Mouse (Mus musculus) cerebellum, adult 2 months (tissue): ENCODE results near the gene Abce1. TPM values are rescaled to one million over a fixed set of nuclear protein-coding genes. Genes with fewer than 3 reads are reported as not detected.

ENCODE experiments used
- DNase-seq, 2 experiments: peaks; one replicate each; pipeline ENCODE4 v3.0.0; 2021
- H3K27ac ChIP-seq: fragments of 200-500 bp; 2 replicates; pipeline ENCODE4 v1.5.1; 2012; ENCODE audit warnings: low read length, control low read depth, inconsistent platforms; ENCODE audit not compliant: insufficient read depth
- H3K27me3 ChIP-seq: fragments of 200-500 bp; 2 replicates; pipeline ENCODE4 v1.6.1; 2012; ENCODE audit warnings: inconsistent platforms, mild to moderate bottlenecking, low read length, moderate library complexity; ENCODE audit not compliant: control insufficient read depth, insufficient read depth
- H3K4me1 ChIP-seq: fragments of 200-500 bp; 2 replicates; pipeline ENCODE4 v1.6.1; 2011; ENCODE audit warnings: low read length; ENCODE audit not compliant: control insufficient read depth, insufficient read depth
- H3K4me3 ChIP-seq: fragments of 200-500 bp; replicated peaks from 2 replicates; pipeline ENCODE3; 2011; ENCODE audit warnings: mild to moderate bottlenecking, low read depth, low read length, control low read depth; ENCODE audit not compliant: insufficient read depth
- CTCF ChIP-seq: fragments of 200-500 bp; IDR thresholded peaks from 2 replicates; pipeline ENCODE4 v1.5.1; 2011; ENCODE audit warnings: low read depth, mild to moderate bottlenecking, control low read depth, low read length, moderate library complexity, borderline replicate concordance; ENCODE audit not compliant: insufficient read depth
- POLR2A ChIP-seq: fragments of 200-500 bp; IDR thresholded peaks from 2 replicates; pipeline ENCODE4 v1.6.1; 2011; ENCODE audit warnings: low read length, control low read depth, borderline replicate concordance; ENCODE audit not compliant: insufficient read depth
- WGBS: fragments of 180-500 bp; shearing (Covaris S2); methylation state at CpG from one replicate; pipeline ENCODE4 v1.1.7; 2018; 5-methylcytosine and 5-hydroxymethylcytosine counted together
- polyA plus RNA-seq: library from polyadenylated mRNA; depleted of rRNA; stranded (reverse); fragments of >200 nt; gene quantifications from 2 replicates; pipeline ENCODE4 v1.2.3, GENCODE M21; 2012; rRNA removed

Abce1 gene
- polyA plus RNA-seq: 47.4 and 47.8 TPM in 2 replicates

DNA sequence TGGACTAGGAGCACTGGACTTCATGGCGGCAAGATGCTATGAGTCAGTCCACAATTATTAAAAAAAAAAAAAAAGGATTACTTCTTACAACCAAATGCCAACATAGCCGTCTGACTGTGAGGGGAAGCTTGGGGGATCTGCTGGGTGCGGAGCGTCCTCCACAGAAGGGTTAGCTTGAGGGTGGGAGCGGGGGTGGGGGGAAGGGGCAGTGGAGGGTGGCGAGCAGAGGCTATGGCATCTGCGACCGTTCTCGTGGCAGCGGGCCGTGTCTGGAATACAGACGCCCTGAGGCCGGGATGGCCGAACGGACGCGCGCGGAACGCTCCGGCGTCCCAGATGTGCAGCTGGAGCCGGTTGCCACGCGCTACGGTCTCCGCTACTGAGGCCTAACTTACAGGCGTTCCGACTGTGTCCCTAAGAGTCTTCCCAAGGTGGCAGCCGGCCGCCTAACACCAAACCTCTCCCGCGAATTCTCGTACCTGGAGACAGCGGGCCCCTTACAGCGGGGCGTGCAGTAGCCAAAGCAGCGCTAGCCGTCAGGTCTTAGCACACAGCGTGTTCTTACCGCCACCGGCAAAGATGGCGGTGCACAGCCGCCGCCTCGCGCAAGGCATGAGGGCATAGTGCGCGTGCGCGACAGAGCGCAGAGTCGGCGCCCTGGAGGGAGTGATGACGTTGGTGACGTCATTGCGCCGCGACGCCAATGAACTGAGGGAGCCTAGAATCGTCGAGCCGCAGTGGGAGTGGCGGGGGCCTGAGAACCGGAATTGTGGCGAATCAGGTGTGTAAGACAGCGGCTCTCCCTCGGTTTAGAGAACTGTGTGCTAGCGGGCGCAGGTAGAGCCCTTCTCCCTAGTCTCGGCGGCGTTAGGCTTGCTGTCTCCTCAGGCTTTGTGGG lies at the start of gene Abce1, which contains the start of gene Anapc10:
Gene Abce1, minus strand, starts transcription at position 677 of the 898 bp plus-strand sequence.
Gene Anapc10, plus strand, starts transcription at position 757 of the 898 bp plus-strand sequence.
- DNase-seq: peak; percentile 97 to 99
- TF ChIP-seq CTCF (no peak), POLR2A (peak; percentile 90)

DNA sequence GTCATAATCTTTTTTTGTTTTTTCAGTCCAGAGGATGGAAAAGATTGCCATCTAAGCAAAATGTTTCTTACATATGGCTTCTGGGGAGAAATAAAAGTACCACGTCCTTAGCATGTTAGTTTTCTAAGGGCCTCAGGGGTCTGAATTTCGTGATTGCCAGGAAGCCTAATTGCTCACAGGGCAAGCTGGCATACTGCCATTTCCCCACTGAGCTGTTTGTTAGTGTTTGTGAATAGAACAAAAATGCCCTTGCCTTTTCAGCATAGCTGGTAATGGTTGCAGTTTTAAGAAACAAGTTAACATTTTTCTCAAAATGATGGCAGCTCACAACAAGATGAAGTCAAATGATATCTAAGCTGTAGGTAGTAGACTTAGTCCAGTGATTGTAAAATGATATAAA lies 38.8 kb upstream of the Abce1 start:
- Histone ChIP-seq H3K4me3 (no peak overlapping the region), H3K4me1 (peaks cover 3% of the 10 kb centered on the region; the same call in 1 of the 2 replicates), H3K27ac (no peak overlapping the region), H3K27me3 (no peaks in the 10 kb centered on the region)
- DNase-seq: peak in 1 of 2 experiments; percentile 31
- WGBS: 9% methylated on average over 2 of the region's 2 CpGs
- TF ChIP-seq POLR2A (no peak), CTCF (no peak)

More for the DNA sequence above, at the start of gene Abce1, which contains the start of gene Anapc10:
- WGBS: under 1% methylated on average over 73 of the region's 73 CpGs
- H3K4me1 ChIP-seq: no peaks in the 10 kb centered on the region
- no peaks in the 10 kb centered on the region for H3K27me3 ChIP-seq
- peak within 1 kb of the TSS; percentile 52; the same call in 1 of the 2 replicates for H3K27ac ChIP-seq
- H3K4me3 ChIP-seq: peak within 1 kb of the TSS; percentile 91

DNA sequence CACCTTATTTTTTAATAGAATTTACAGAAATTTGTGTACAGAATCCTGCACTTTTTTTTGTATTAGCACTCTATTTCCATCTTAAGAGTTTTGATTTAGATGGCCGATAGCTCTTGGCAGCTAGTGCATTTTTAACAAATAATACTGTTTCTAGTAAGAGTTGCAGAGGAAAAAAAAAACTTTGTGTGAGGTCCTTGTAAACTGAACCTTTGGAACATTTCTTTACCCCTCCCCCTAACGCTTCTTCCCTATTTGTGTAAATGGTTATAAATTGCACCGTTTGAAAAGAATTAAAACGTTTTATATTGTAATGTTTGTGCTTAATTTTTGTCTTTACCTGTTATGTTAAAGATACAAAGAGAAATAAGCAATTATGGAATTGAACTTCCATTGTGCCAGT lies 37.1 kb upstream of the Abce1 start:
- DNase-seq: no peak
- WGBS: 68% methylated on average over 4 of the region's 4 CpGs
- Histone ChIP-seq H3K27ac (no peak overlapping the region), H3K27me3 (no peaks in the 10 kb centered on the region), H3K4me1 (peaks cover 3% of the 10 kb centered on the region; the same call in 1 of the 2 replicates), H3K4me3 (no peak overlapping the region)
- TF ChIP-seq POLR2A (no peak), CTCF (no peak)

DNA sequence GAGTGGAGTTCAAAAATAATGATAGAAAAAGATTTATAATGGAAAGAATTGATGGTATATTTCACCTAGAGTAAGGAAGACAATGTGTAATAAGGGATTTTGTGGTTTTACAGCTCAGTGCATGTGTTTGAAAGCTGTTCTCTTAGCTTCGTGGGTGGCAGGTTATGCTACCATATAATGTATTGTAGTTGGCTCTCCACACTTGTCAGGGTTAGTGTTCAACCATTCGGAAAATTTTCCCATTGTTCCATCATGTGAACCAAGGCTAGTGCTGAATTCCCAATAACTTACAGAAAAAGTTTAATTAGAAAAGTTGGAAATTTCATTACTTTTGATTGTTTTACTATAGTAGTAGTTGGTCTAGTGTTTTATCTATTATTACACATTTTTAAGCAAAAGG lies 36.6 kb upstream of the Abce1 start:
- 29% methylated on average over 2 of the region's 2 CpGs for WGBS
- H3K4me1 ChIP-seq: peaks cover 3% of the 10 kb centered on the region; the same call in 1 of the 2 replicates
- TF ChIP-seq CTCF (no peak), POLR2A (no peak)
- DNase-seq: no peak
- no peaks in the 10 kb centered on the region for H3K27me3 ChIP-seq
- H3K27ac ChIP-seq: no peak overlapping the region
- no peak overlapping the region for H3K4me3 ChIP-seq

DNA sequence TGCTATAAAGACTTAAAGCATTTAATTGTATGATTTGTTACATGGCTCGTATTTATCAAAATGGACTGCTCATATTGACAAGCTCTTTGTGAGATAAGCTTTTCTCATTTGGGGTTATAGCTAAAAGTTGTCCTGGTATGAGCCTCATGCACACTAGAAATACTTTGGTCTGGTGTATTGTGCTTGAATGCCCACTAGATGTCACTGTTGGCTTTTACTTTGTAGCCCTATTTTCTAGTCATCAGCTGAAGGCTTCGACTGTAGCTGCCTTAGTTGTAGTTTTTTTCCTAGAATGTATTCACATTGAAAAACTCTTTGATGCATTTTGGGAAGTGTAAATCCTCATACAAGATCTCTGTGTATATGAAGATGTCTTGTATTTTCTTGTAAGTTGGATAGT lies 22.8 kb upstream of the Abce1 start:
- DNase-seq: peak in 1 of 2 experiments; percentile 49
- Histone ChIP-seq H3K27me3 (no peaks in the 10 kb centered on the region), H3K27ac (no peak overlapping the region), H3K4me3 (no peak overlapping the region), H3K4me1 (no peaks in the 10 kb centered on the region)
- WGBS: 4% methylated on average over 2 of the region's 2 CpGs
- TF ChIP-seq POLR2A: no peak
- TF ChIP-seq CTCF: peak; percentile 50; the same call in 1 of the 2 replicates

DNA sequence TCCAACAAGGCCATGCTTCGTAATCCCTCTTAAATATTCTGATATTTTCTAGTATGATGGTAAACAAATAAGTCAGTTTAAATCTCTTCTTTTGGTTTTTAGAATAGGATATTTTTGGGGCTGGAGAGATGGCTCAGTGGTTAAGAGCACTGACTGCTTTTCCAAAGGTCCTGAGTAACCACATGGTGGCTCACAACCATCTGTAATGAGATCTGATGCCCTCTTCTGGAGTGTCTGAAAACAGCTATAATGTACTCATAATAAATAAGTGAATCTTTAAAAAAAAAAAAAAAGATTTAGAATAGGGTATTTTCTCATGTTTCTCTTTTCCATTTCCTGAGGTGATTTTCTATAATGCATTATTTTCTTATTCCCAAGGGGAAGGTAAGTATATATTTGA lies 16.4 kb upstream of the Abce1 start:
- 98% methylated on average over 1 of the region's 1 CpGs for WGBS

DNA sequence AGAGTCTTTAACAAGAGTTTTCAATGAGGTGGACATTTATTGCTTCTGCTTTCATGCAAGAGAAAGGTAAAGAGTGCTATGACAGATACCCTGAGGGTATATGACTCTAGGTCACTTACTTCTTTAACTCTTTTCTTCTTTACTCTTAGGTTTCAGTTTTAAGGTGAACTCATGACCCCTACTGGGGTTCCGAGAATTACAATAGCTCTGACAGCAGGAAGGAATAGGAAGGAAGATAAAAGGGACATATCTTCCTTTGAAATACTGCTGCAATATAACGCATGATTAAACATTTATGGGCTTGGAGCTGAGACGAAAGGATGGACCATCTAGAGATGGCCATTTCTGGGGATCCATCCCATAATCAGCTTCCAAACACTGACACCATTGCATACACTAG lies 13.0 kb upstream of the Abce1 start:
- TF ChIP-seq CTCF (no peak), POLR2A (no peak)
- no peaks in the 10 kb centered on the region for H3K4me1 ChIP-seq
- no peak for DNase-seq
- H3K27me3 ChIP-seq: no peaks in the 10 kb centered on the region
- WGBS: 45% methylated on average over 3 of the region's 3 CpGs
- no peak overlapping the region for H3K4me3 ChIP-seq
- no peak overlapping the region for H3K27ac ChIP-seq

More for the DNA sequence above, 16.4 kb upstream of the Abce1 start:
- Histone ChIP-seq H3K27me3 (no peaks in the 10 kb centered on the region), H3K27ac (no peak overlapping the region), H3K4me1 (no peaks in the 10 kb centered on the region), H3K4me3 (no peak overlapping the region)
- TF ChIP-seq POLR2A (no peak), CTCF (no peak)
- no peak for DNase-seq

DNA sequence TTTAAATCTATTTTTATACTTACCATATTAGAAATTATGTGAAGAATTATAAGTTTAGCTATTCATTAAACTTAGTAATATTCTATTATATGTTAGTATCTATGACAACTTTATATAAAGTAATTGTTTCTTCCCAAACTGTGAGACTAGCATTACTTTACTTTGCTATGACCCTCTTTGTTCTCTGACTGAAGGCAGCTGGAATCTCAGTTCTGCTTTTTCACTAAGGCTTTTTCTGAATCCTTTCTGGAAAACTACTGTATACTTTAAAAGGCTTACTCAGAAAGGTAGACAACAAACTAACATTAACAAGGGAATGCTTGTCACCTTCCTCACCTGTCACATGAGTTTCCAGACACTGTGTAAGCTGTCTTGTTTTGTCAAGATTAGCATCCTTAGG lies 11.8 kb upstream of the Abce1 start:
- H3K4me3 ChIP-seq: no peak overlapping the region
- no peaks in the 10 kb centered on the region for H3K4me1 ChIP-seq
- H3K27me3 ChIP-seq: no peaks in the 10 kb centered on the region
- no peak for TF ChIP-seq CTCF
- TF ChIP-seq POLR2A: no peak
- no peak for DNase-seq
- no peak overlapping the region for H3K27ac ChIP-seq
